Mouse (Mus musculus): ENCODE data around the gene Armc9. TPM values are rescaled to one million over a fixed set of nuclear protein-coding genes. Genes with fewer than 3 reads are reported as not detected.

The Armc9 gene
- polyA plus RNA-seq, 1 experiment from 2014 or later: 34.6 TPM

DNA sequence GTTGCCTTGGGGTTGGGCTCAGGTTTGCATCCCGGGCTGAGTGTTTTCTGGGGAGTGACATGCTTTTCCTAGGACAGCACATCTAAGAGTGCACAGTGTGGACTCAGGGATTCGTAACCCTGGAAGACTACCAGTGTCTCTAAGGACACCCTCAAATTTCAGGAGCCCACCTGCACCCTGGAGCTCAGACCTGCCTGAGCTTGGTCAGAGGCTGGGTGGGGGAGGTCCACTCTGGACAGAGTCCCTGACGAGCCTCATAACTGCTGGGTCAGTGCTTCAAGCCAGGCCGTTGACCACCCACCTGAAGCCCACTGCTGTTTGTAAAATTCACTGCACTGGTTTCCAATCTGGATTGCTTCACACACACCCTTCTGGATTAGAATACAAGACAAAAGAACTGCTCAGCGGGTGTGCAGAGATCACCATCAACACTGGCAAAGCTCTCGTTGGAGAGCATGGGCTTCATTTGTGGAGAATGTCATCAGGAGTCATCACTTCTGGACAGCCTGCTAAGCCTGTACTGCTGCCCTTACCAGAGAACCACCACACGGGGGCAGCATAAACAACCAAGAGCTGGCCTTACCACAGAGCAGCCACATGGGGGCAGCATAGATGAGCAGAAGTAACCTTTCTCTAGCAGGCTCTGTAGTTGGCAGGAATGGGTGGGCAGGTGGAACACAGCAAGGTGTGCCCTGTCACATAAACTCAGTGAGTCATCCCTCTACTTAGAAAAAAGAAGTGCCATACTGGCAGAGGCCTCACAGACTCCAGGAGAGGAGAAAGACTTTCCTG is 24.1 kb downstream of the Armc9 start:
- Histone ChIP-seq H3K4me3 (no peak overlapping the region), H3K9me3 (no peaks in the 10 kb centered on the region), H3K36me3 (peaks cover 32% of the 10 kb centered on the region), H3K4me1 (no peaks in the 10 kb centered on the region), H3K27ac (replicated peaks) (no peak overlapping the region), H3K27me3 (no peaks in the 10 kb centered on the region), H3K9ac (replicated peaks) (no peak overlapping the region), H3K4me2 (replicated peaks) (no peak overlapping the region)
- WGBS: 42% methylated on average over 7 of the region's 7 CpGs
- peak; percentile 79 for ATAC-seq (replicated peaks)

- Histone ChIP-seq H3K4me1 (no peaks in the 10 kb centered on the region), H3K27ac (replicated peaks) (no peak overlapping the region), H3K9ac (replicated peaks) (no peak overlapping the region), H3K36me3 (peaks cover 7% of the 10 kb centered on the region), H3K9me3 (no peaks in the 10 kb centered on the region), H3K27me3 (no peaks in the 10 kb centered on the region), H3K4me2 (replicated peaks) (no peak overlapping the region), H3K4me3 (no peak overlapping the region)
- no peak for ATAC-seq (replicated peaks)
- 87% methylated on average over 5 of the region's 5 CpGs for WGBS
Observed at GRCm38 (mm10) chr1:86182004-86182709, 27.6 kb downstream of the Armc9 start.

GRCm38 (mm10) chr1:86183577-86184263 is 29.1 kb downstream of the Armc9 start:
- no peak for ATAC-seq (replicated peaks)
- no peak overlapping the region for H3K4me3 ChIP-seq
- no peaks in the 10 kb centered on the region for H3K9me3 ChIP-seq
- H3K27me3 ChIP-seq: no peaks in the 10 kb centered on the region
- 84% methylated on average over 4 of the region's 4 CpGs for WGBS
- H3K4me2 ChIP-seq (replicated peaks): no peak overlapping the region
- H3K36me3 ChIP-seq: no peaks in the 10 kb centered on the region; the same call in 1 of the 2 replicates
- H3K4me1 ChIP-seq: no peaks in the 10 kb centered on the region
- H3K27ac ChIP-seq (replicated peaks): no peak overlapping the region
- H3K9ac ChIP-seq (replicated peaks): no peak overlapping the region

GRCm38 (mm10) chr1:86186762-86187161 is 32.2 kb downstream of the Armc9 start:
- ATAC-seq (replicated peaks): no peak
- Histone ChIP-seq H3K9me3 (no peaks in the 10 kb centered on the region), H3K36me3 (peaks cover 9% of the 10 kb centered on the region; the same call in 1 of the 2 replicates), H3K4me1 (no peaks in the 10 kb centered on the region), H3K4me2 (replicated peaks) (no peak overlapping the region), H3K27me3 (no peaks in the 10 kb centered on the region), H3K4me3 (no peak overlapping the region), H3K27ac (replicated peaks) (no peak overlapping the region), H3K9ac (replicated peaks) (no peak overlapping the region)
- 91% methylated on average over 7 of the region's 7 CpGs for WGBS

- H3K4me3 ChIP-seq: no peak overlapping the region
- H3K4me1 ChIP-seq: no peaks in the 10 kb centered on the region
- no peaks in the 10 kb centered on the region for H3K9me3 ChIP-seq
- no peak overlapping the region for H3K4me2 ChIP-seq (replicated peaks)
- H3K27ac ChIP-seq (replicated peaks): no peak overlapping the region
- H3K9ac ChIP-seq (replicated peaks): no peak overlapping the region
- 68% methylated on average over 2 of the region's 2 CpGs for WGBS
- peaks cover 12% of the 10 kb centered on the region; the same call in 1 of the 2 replicates for H3K36me3 ChIP-seq
- no peak for ATAC-seq (replicated peaks)
- no peaks in the 10 kb centered on the region for H3K27me3 ChIP-seq
Observed at GRCm38 (mm10) chr1:86187856-86188255, 33.3 kb downstream of the Armc9 start.

GRCm38 (mm10) chr1:86188271-86188670 is 33.7 kb downstream of the Armc9 start:
- no peaks in the 10 kb centered on the region for H3K27me3 ChIP-seq
- WGBS: 89% methylated on average over 2 of the region's 2 CpGs
- H3K4me3 ChIP-seq: no peak overlapping the region
- H3K27ac ChIP-seq (replicated peaks): no peak overlapping the region
- ATAC-seq (replicated peaks): no peak
- H3K9me3 ChIP-seq: no peaks in the 10 kb centered on the region
- H3K4me2 ChIP-seq (replicated peaks): no peak overlapping the region
- no peaks in the 10 kb centered on the region for H3K4me1 ChIP-seq
- no peak overlapping the region for H3K9ac ChIP-seq (replicated peaks)
- peaks cover 12% of the 10 kb centered on the region; the same call in 1 of the 2 replicates for H3K36me3 ChIP-seq

- Histone ChIP-seq H3K4me1 (no peaks in the 10 kb centered on the region), H3K36me3 (peaks cover 14% of the 10 kb centered on the region), H3K4me2 (replicated peaks) (no peak overlapping the region), H3K27ac (replicated peaks) (no peak overlapping the region), H3K9ac (replicated peaks) (no peak overlapping the region), H3K4me3 (no peak overlapping the region), H3K27me3 (no peaks in the 10 kb centered on the region), H3K9me3 (no peaks in the 10 kb centered on the region)
- 80% methylated on average over 6 of the region's 6 CpGs for WGBS
- ATAC-seq (replicated peaks): no peak
Observed at GRCm38 (mm10) chr1:86189034-86189702, 34.6 kb downstream of the Armc9 start.

DNA sequence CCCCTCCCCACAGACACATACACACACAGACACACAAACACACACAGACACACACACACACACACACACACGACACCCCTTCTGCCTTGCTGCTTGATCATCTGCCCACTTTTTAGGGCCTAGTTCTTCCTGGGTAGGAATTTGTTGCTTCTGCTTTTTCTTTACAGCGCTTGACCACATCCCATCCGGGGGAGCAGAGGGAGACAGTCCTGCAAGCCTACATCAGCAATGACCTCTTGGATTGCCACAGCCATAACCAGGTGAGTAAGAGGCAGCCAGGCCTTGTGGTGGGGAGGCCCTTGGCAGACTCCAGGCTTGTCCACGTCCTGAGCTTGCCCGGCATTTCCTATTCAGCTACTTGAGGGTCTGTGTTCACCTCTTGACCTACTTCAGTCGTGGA is 36.3 kb downstream of the Armc9 start:
- H3K27me3 ChIP-seq: no peaks in the 10 kb centered on the region
- peaks cover 26% of the 10 kb centered on the region for H3K36me3 ChIP-seq
- H3K4me3 ChIP-seq: no peak overlapping the region
- no peaks in the 10 kb centered on the region for H3K9me3 ChIP-seq
- H3K4me1 ChIP-seq: no peaks in the 10 kb centered on the region
- 87% methylated on average over 6 of the region's 6 CpGs for WGBS
- no peak overlapping the region for H3K4me2 ChIP-seq (replicated peaks)
- ATAC-seq (replicated peaks): no peak
- H3K9ac ChIP-seq (replicated peaks): no peak overlapping the region
- no peak overlapping the region for H3K27ac ChIP-seq (replicated peaks)

- no peak overlapping the region for H3K4me2 ChIP-seq (replicated peaks)
- no peaks in the 10 kb centered on the region for H3K27me3 ChIP-seq
- H3K36me3 ChIP-seq: peaks cover 51% of the 10 kb centered on the region
- no peaks in the 10 kb centered on the region for H3K9me3 ChIP-seq
- no peak overlapping the region for H3K9ac ChIP-seq (replicated peaks)
- H3K27ac ChIP-seq (replicated peaks): no peak overlapping the region
- WGBS: 74% methylated on average over 7 of the region's 7 CpGs
- no peaks in the 10 kb centered on the region for H3K4me1 ChIP-seq
- H3K4me3 ChIP-seq: no peak overlapping the region
- no peak for ATAC-seq (replicated peaks)
Observed at GRCm38 (mm10) chr1:86194044-86194443, 39.5 kb downstream of the Armc9 start.

DNA sequence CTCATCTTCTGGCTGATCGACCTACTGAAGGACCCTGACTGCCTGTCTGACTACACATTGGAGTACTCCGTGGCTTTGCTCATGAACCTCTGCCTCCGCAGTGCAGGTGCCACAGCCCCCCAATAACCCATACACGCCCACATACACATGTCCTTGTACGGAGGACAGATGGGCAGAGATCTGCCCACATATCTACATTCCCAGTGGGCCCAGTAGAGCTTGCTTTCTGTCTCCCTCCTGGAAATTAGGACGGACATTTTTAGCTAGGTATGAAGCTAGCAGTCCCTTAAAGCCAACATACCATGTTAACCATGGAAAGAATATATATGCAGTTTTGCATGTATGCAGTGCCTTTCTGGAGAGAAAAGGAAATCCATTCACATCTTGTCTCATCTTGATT is 43.7 kb downstream of the Armc9 start:
- H3K36me3 ChIP-seq: peaks cover 78% of the 10 kb centered on the region
- no peak overlapping the region for H3K4me3 ChIP-seq
- no peaks in the 10 kb centered on the region for H3K27me3 ChIP-seq
- H3K4me1 ChIP-seq: no peaks in the 10 kb centered on the region
- no peak overlapping the region for H3K9ac ChIP-seq (replicated peaks)
- H3K9me3 ChIP-seq: no peaks in the 10 kb centered on the region
- no peak overlapping the region for H3K27ac ChIP-seq (replicated peaks)
- ATAC-seq (replicated peaks): no peak
- no peak overlapping the region for H3K4me2 ChIP-seq (replicated peaks)
- WGBS: 88% methylated on average over 6 of the region's 6 CpGs

- Histone ChIP-seq H3K4me3 (no peak overlapping the region), H3K27me3 (no peaks in the 10 kb centered on the region), H3K9me3 (no peaks in the 10 kb centered on the region), H3K4me2 (replicated peaks) (no peak overlapping the region), H3K27ac (replicated peaks) (no peak overlapping the region), H3K4me1 (no peaks in the 10 kb centered on the region), H3K9ac (replicated peaks) (no peak overlapping the region), H3K36me3 (peaks cover 85% of the 10 kb centered on the region)
- 83% methylated on average over 5 of the region's 5 CpGs for WGBS
- ATAC-seq (replicated peaks): no peak
Observed at GRCm38 (mm10) chr1:86199026-86199425, 44.4 kb downstream of the Armc9 start.

DNA sequence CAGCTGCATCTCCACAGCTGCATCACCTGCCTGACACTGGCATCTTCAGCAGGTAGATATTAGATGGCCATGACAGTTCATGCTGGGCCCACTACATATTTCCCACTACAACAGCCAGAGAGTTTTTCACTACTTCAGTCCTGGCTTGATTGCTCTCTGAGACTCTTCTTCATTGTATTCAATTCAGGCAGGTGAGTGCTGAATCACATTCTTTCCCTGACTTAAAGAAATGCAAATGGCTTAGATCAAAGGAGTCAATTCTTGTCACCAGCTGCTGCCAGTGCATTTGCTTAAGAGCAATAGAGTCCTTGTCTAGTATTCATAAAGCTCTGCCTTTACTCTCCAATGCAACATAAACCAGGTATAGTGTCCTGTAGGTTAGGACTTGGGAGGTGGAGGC is 46.7 kb downstream of the Armc9 start:
- no peak overlapping the region for H3K27ac ChIP-seq (replicated peaks)
- H3K4me3 ChIP-seq: no peak overlapping the region
- H3K4me1 ChIP-seq: no peaks in the 10 kb centered on the region
- no peak overlapping the region for H3K9ac ChIP-seq (replicated peaks)
- no peaks in the 10 kb centered on the region for H3K9me3 ChIP-seq
- no peak for ATAC-seq (replicated peaks)
- peaks cover 79% of the 10 kb centered on the region for H3K36me3 ChIP-seq
- H3K27me3 ChIP-seq: no peaks in the 10 kb centered on the region
- no peak overlapping the region for H3K4me2 ChIP-seq (replicated peaks)
